Mouse (Mus musculus) embryonic stem cell, embryonic (primary cell): ENCODE measurements around the gene Mrpl17.
"Not testable (repeated sequence)": the region's sequence is repeated elsewhere in the genome, so short reads cannot be mapped to it uniquely, and the experiment has no call there.

Experiments used
- CTCF ChIA-PET, 4 experiments: fragments of 300-600 bp in 2 of 4; fragments of 350-600 bp in 2 of 4; sonication (Branson Sonifier 250); formaldehyde crosslinking; loops; one replicate each; lab custom pipeline; 2022; ENCODE audit warnings: inconsistent platforms in 2 of 4; lab: Charles Lee
- POLR2A ChIA-PET, 4 experiments: fragments of 300-600 bp in 2 of 4; fragments of 350-600 bp in 2 of 4; sonication (Branson Sonifier 250); formaldehyde crosslinking; loops; one replicate each; lab custom pipeline; 2022; ENCODE audit warnings: antibody characterized with exemption in 4 of 4, inconsistent platforms in 1 of 4; lab: Charles Lee

The Mrpl17 gene

DNA sequence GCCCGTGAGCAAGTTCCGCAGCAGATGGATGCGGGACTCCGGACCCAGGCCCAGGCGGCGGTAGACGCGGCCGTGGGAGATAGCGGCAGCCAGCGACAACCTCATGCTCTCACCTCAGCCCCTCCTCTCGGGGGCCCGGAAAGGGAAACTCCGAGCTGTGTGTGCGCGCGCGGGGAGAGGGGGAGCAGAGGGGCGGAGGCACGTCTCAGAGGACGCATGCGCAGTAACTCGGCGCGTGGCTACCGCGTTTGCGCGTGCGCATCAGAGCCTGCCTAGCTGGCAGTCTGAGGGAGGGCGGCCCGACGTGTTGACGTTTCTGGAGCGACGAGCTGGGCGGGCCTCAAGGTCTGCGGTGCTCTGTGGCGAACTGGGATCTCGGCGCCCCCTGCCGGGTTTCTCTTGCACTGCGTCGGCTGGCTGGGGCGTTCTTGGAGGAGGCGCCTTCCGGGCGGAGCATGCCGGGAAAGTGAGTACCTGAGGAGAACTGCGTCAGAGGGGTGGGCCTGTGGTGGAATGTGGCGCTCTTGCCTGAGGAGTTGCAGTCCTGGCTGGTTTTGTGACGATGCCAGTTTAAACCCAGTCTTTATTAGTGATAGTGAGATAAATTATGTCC, at the start of gene Mrpl17:
TSS of gene Mrpl17 (minus strand) at position 223 of the 613 bp plus-strand sequence.
- POLR2A ChIA-PET: interaction anchor here (0.6 to 4.5 kb wide), 52 partner anchors 8 to 1592 kb away, joined by 3 to 49 read pairs (median 5); partner anchors contain the start of genes Ilk (in 3 of the 4), Taf10 (in 3 of the 4), Tpp1 (in 3 of the 4) and Apbb1 (in 2 of the 4)
- CTCF ChIA-PET: interaction anchor here in 3 of 4 experiments (0.6 to 1.7 kb wide), 14 partner anchors 10 to 672 kb away, joined by 3 to 17 read pairs (median 3); partner anchors contain the start of genes Arfip2 (in 1 of the 3), Dnhd1 (in 1 of the 3), Gm45799 (in 1 of the 3) and Ilk (in 1 of the 3)

DNA sequence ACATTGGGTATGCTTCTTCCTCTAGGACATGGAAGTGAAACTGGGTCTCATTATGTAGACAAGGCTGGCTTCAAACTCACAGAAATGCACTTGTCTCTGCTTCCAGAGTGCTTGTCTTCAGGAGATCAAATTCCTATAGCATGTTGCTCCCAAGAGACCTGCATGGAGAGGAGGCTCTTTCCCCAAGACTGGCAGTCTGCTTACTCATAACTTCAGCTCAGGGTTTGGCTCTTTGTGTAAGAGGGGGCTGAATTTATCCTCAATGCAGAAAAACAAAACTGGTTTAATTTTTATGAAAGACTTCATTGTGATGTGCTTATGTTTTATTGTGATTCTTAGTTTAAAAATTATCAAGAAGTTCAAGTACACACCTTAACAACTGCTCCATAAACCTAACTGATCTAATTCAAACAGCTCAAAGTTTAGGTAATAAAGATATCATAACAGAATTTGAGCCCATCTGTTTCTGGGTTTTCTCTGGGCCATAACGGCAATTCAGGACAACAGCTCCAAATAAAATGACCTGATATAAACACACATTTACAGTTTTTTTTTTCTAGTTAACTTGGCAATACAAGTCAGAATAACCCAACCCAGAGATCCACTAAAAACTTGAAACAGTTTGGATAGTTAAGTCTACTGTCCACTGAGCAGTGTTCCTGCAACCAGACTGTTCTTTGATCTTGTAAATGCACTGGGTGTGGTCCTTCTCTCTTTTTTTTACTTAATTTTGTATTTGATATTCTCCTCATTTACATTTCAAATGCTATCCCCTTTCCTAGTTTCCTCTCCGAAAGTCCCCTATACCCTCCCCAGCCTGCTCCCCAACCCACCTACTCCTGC, 45.0 kb upstream of the Mrpl17 start:
- CTCF ChIA-PET, POLR2A ChIA-PET: not testable (repeated sequence)

DNA sequence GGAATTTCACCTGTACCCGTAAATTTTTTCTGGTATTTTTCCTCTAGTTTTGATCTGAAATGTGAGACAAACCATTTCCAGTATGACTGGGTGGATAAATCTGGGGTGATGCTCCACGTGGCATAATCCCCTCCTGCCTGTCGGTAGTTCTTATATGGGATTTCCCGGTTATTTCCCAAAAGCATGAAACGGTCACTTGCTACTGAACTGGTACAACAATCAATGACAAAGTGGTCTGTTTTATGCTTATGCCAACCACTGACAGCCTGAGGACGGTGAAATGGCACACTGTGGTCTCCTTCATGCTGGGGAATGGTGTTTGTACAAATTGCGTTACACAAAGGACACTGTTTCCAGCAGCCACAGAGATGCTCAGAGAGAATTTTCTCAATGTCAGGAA, 13.4 kb upstream of the Mrpl17 start:
- POLR2A ChIA-PET: interaction anchor here in 1 of 4 experiments (1.1 kb wide), 1 partner anchor 13 kb away, joined by 3 read pairs; the partner anchor contains the start of gene Mrpl17
- CTCF ChIA-PET: no interaction called here

DNA sequence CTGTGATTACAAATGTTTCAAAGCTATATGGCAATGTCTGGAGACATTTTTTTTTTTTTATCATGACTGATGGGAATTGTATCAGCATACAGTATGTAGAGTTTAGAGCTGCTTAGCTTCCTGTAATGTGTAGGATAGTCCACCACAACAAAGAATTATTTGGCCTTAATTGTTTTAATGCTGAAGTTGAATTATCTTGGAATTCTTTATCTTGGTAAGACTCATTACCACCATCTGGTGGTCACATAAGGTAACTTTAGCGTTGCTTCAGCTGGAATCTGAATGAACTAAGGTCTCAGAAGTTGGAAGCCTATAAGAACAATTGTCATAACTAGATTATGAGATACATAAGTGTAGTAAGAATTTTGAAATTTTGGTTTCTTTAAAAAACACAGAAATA, 7.6 kb upstream of the Mrpl17 start:
- CTCF ChIA-PET: interaction anchor here (0.6 to 1.7 kb wide), 8 partner anchors 65 to 407 kb away, joined by 3 to 6 read pairs (median 4); partner anchors contain the start of gene Dnhd1 (in 1 of the 4)
- POLR2A ChIA-PET: interaction anchor here in 2 of 4 experiments (0.7 kb wide), 2 partner anchors 183 to 1408 kb away, joined by 3 to 5 read pairs; no protein-coding TSS in a partner anchor

DNA sequence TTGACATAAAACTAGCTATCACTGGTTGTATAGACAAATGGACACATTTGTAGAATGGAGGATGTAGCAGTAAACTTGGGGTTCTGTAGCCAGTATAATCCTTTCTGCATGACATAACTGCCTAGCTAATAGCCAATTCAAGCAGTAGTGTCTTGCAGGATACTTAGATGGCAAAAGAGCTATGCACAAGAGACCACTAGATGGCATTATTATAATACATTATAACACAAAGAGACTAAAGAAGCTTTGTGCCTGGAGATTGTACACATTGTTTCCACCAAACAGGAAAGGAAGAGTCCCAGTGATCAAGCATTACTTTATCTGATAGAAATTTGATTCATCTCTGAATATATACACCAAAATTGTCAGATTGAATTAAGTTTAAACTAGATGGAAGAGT, 5.8 kb upstream of the Mrpl17 start:
- ChIA-PET CTCF (interaction anchor here (0.7 to 1.3 kb wide), 8 partner anchors 26 to 1364 kb away, joined by 3 to 9 read pairs (median 3); partner anchors contain the start of gene Dnhd1 (in 1 of the 4)), POLR2A (interaction anchor here in 1 of 4 experiments (1.4 kb wide), 1 partner anchor 80 kb away, joined by 4 read pairs; the partner anchor contains the start of gene Ilk)

DNA sequence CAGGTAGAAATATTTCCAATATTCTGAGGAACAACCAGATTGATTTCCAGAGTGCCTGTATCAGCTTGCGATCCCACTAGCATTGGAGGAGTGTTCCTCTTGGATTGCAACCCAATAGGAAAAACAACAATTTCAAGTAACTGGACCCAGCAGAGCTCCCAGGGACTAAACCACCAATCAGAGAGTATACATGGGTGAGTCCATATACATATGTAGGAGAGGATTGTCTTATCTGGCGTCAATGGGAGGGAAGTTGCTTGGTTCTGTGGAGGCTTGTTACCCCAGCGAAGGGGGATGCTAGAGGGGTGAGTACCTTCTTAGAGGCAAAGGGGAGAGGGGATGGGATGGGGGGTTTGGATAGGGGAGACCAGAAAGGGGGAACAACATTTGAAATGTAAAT, 2.4 kb upstream of the Mrpl17 start:
- ChIA-PET CTCF (interaction anchor here in 1 of 4 experiments (0.6 kb wide), 1 partner anchor 67 kb away, joined by 5 read pairs; no protein-coding TSS in a partner anchor), POLR2A (no interaction called here)

DNA sequence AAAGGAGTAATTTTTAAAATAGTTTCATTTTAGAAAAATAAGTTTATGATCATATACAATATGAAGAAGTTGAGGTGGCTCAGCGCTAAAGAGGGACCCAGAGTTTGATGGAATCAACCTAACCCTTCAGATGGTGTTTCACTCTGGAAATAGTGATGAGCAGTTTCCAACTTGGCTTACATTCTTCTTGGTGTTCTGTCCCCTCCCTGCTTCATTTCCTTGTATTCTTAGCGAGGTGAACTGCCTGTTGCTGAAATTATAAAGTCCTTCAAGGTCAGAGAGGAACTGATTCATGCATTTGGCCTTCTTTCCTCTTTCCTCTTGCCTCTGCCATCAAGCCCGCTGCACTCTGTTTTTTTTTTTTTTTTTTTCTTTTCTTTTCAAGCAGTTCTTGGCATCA, 1.7 kb upstream of the Mrpl17 start:
- ChIA-PET POLR2A (interaction anchor here in 2 of 4 experiments (1.9 to 3.3 kb wide), 4 partner anchors 60 to 172 kb away, joined by 6 to 49 read pairs (median 24); partner anchors contain the start of genes Arfip2 (in 2 of the 2), Gm45799 (in 2 of the 2), Timm10b (in 2 of the 2) and Dnhd1 (in 1 of the 2)), CTCF (interaction anchor here in 1 of 4 experiments (0.6 kb wide), 1 partner anchor 66 kb away, joined by 5 read pairs; no protein-coding TSS in a partner anchor)

DNA sequence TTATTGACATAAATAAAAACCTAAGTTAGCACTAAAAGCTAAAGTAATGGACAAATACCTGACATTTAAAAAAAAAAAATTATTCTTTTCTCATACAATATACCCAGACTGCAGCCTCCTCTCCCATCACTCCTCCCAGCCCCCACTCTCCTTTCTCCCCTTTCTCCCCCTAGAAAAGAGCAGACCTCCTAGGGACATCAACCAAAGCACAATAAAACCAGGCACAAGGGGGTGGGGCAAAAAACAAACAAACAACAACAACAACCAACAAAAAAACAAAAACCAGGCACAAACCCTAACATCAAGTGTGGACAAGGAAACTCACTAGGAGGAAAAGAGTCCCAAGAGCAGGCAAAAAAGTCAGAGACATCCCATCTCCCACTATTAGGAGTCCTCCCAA, 617 bp upstream of the Mrpl17 start:
- CTCF ChIA-PET: interaction anchor here in 3 of 4 experiments (0.6 to 1.7 kb wide), 13 partner anchors 11 to 673 kb away, joined by 3 to 17 read pairs (median 3); partner anchors contain the start of genes Arfip2 (in 1 of the 3), Dnhd1 (in 1 of the 3), Gm45799 (in 1 of the 3) and Ilk (in 1 of the 3)
- POLR2A ChIA-PET: interaction anchor here (0.6 to 4.5 kb wide), 46 partner anchors 8 to 1592 kb away, joined by 3 to 49 read pairs (median 5); partner anchors contain the start of genes Ilk (in 3 of the 4), Taf10 (in 3 of the 4), Tpp1 (in 3 of the 4) and Apbb1 (in 2 of the 4)

DNA sequence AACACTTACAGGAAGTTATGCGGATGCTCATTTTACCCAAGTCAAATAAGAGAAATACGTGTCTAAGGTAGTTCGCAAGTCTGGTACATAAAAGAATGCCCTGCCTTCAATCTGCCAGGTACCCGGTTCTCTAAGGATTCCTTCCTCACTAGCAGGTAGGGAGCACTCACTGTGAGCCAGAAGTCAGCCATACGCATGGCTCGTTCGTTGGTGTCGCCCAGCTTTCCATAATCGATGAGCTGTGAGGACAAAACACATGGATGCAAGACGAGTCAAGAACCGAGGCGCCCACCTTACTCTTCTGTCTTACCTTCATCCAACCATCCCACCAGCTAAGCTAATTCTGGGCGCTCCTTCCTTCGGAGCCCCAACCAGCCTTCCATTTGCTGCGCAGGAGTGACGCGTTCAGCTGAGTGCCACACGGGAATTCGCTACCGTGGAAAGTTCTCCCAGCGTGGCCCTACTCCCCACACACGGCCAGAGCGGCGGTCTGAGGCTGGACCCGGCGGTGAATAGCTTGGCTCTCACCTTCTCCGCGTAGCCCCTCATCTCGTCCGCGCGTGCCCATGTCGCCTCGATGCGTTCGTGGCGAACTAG, 521 bp downstream of the Mrpl17 start:
- CTCF ChIA-PET: interaction anchor here in 3 of 4 experiments (1.0 to 1.7 kb wide), 12 partner anchors 10 to 398 kb away, joined by 3 to 17 read pairs (median 3); partner anchors contain the start of genes Arfip2 (in 1 of the 3), Dnhd1 (in 1 of the 3), Gm45799 (in 1 of the 3) and Ilk (in 1 of the 3)

DNA sequence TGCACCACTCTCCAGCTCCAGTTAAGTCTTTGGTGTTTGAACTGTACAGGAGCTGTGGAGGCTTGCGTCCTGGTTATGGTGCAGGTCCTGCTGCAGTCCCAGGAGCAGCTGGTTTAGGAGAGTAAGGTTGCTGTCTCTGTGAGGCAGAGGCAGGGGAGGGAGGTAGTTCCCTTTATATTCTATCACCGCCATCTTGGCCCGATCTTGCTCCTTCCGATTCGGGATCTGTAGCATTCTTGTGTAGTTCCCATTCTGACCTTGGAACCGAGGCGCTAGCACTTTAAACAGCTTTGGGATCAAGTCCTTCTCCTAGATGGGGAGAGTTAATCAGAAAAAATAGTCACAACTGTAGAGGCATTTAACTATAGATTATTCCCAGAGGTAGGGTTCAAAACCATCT, 1.1 kb downstream of the Mrpl17 start:
- POLR2A ChIA-PET: interaction anchor here in 3 of 4 experiments (0.8 to 4.5 kb wide), 26 partner anchors 9 to 256 kb away, joined by 3 to 49 read pairs (median 10); partner anchors contain the start of genes Ilk (in 3 of the 3), Taf10 (in 3 of the 3), Tpp1 (in 3 of the 3) and Arfip2 (in 2 of the 3)
- CTCF ChIA-PET: interaction anchor here in 1 of 4 experiments (1.2 to 1.7 kb wide), 3 partner anchors 66 to 159 kb away, joined by 3 to 17 read pairs (median 3); partner anchors contain the start of genes Dnhd1 and Taf10

More for the DNA sequence above, 521 bp downstream of the Mrpl17 start:
- POLR2A ChIA-PET: interaction anchor here (0.8 to 4.5 kb wide), 51 partner anchors 7 to 1591 kb away, joined by 3 to 49 read pairs (median 5); partner anchors contain the start of genes Ilk (in 3 of the 4), Taf10 (in 3 of the 4), Tpp1 (in 3 of the 4) and Apbb1 (in 2 of the 4)

DNA sequence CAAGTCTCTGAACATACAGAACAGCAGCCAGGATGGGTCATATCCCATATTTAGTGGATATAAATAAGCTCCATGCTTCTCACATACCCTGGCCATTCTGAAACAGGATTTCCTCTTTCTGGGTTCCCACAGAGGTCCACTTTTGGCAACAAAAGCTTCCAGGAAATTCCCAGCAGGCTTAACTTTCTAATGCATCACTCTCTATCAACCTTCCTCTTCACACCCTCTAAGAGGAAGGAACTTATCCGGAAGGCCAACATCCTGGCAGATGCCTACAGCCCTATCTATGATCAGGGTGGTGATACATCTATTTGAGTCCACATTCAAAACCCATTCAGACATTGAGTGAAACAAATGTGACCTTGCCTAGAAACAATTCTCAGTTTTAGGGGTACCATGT, 2.5 kb downstream of the Mrpl17 start:
- ChIA-PET CTCF (no interaction called here), POLR2A (interaction anchor here in 3 of 4 experiments (0.9 to 4.5 kb wide), 9 partner anchors 11 to 158 kb away, joined by 3 to 43 read pairs (median 5); partner anchors contain the start of genes Tpp1 (in 3 of the 3), Taf10 (in 2 of the 3) and Dnhd1 (in 1 of the 3))

DNA sequence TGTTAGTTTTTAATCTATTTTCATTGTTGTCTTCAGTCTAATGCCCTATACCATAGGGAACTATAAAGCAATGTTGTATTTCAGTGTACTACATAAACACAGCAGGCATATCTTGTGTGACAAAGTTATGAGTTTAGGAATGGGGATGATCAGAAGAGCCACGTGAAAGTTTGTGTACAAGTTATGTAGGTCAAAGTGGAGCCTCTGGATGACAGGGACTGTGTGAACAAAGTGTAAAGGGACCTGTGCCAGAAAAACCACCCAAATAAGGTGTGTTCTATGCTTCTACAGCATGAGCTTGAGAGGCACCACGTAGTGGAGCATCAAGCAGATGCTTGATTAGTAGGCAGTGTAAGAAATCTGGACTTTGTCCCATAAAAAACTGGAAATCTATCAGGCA, 4.2 kb downstream of the Mrpl17 start:
- ChIA-PET CTCF (interaction anchor here in 1 of 4 experiments (0.7 kb wide), 1 partner anchor 10 kb away, joined by 3 read pairs; no protein-coding TSS in a partner anchor), POLR2A (interaction anchor here in 2 of 4 experiments (0.9 to 1.3 kb wide), 3 partner anchors 55 to 192 kb away, joined by 3 to 4 read pairs (median 4); partner anchors contain the start of genes Taf10 (in 1 of the 2) and Tpp1 (in 1 of the 2))

DNA sequence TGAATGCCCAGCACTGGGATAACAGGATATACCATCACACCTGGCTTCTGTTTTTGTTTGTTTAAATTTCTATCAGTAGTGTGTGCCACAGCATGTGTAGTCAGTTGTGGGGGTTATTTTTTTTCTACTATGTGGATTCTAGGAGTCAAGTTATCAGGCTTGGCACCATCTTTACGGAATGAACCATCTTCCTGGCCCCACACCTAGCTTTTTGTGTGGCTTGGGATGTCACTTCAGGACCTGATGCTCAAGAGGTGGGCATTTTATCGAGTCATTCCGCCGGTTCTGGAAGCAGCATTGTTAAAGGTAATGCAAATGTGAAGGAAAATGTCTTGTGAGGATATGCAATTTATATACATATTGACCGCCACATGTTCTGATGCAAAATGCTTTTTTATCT, 4.8 kb downstream of the Mrpl17 start:
- POLR2A ChIA-PET: interaction anchor here in 2 of 4 experiments (0.9 to 1.6 kb wide), 5 partner anchors 23 to 192 kb away, joined by 3 to 4 read pairs (median 4); partner anchors contain the start of genes Taf10 (in 1 of the 2) and Tpp1 (in 1 of the 2)
- CTCF ChIA-PET: interaction anchor here in 1 of 4 experiments (0.7 kb wide), 1 partner anchor 10 kb away, joined by 3 read pairs; no protein-coding TSS in a partner anchor

DNA sequence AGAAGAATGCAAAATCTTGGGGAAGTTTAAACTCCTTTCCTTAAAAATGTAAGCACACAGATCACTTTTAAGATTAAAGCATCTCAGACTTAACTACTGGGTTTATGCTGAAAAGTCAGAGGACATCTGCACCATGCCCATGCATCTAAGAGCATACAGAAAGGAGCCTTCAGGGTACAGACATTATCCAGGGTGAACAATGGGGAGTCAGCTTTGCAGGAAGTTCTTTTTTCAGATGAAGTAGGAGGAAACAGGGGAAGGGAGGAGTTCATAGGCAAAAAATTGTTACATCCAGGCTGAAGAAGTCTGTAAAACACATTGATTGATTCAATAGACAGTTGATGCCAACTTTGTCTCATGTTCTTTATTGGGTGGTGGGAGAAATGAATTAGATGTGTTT, 7.5 kb downstream of the Mrpl17 start:
- CTCF ChIA-PET: no interaction called here

DNA sequence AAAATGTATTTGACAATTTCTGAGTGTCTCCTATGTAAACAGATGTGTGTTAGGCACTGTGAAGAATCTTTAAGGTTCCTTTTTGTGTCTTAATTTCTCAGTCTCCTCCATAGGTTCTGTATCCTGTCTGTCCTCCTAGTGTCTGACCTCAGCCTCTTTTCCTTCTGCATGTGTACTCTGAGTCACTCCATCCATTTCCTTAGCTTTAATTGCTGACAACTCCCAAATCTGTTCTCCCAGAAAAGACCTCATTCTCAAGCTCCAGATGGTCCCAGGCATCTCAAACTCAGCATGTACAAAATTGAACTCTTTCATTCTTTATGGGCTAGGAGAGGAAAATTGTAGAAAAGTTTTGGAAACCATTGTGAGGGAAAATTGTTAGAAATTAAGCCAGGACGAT, 8.1 kb downstream of the Mrpl17 start:
- POLR2A ChIA-PET: interaction anchor here in 3 of 4 experiments (0.8 to 5.9 kb wide), 6 partner anchors 8 to 89 kb away, joined by 3 to 16 read pairs (median 6); partner anchors contain the start of genes Mrpl17 (in 3 of the 3) and Tpp1 (in 1 of the 3)

More for the DNA sequence above, 7.5 kb downstream of the Mrpl17 start:
- POLR2A ChIA-PET: interaction anchor here in 3 of 4 experiments (0.8 to 5.9 kb wide), 5 partner anchors 8 to 90 kb away, joined by 3 to 16 read pairs (median 7); partner anchors contain the start of genes Mrpl17 (in 2 of the 3) and Tpp1 (in 1 of the 3)

DNA sequence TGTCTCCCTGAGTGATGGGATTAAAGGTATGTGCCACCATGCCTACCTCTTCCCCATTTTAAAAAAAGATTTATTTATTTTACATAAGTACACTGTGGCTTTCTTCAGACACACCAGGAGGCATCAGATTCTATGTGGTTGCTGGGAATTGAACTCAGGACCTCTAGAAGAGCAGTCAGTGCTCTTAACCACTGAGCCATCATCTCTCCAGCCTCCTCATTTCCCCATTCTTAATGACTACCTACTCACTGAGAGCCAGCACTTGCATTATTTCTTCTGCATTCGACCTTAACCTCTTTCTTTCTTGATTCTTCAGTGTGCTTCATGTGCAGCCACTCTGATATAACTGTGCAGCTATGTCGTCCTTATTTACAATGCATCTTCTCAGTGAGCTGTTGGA, 8.6 kb downstream of the Mrpl17 start:
- POLR2A ChIA-PET: interaction anchor here in 2 of 4 experiments (1.1 to 5.9 kb wide), 4 partner anchors 8 to 50 kb away, joined by 4 to 16 read pairs (median 7); partner anchors contain the start of genes Mrpl17 (in 2 of the 2) and Tpp1 (in 1 of the 2)

More for the DNA sequence above, 8.1 kb downstream of the Mrpl17 start:
- CTCF ChIA-PET: no interaction called here

More for the DNA sequence above, 8.6 kb downstream of the Mrpl17 start:
- CTCF ChIA-PET: no interaction called here
